Mouse (Mus musculus) thymus, adult 2 months (tissue): ENCODE data around the gene Mapre3. TPM values are rescaled to one million over a fixed set of nuclear protein-coding genes. Genes with fewer than 3 reads are reported as not detected.
"Not testable (repeated sequence)": the region's sequence is repeated elsewhere in the genome, so short reads cannot be mapped to it uniquely, and the experiment has no call there.

Source experiments
- DNase-seq: peaks from one replicate; pipeline ENCODE4 v3.0.0; 2021
- H3K27ac ChIP-seq: fragments of 200-500 bp; 2 replicates; pipeline ENCODE4 v1.5.1; 2012; ENCODE audit warnings: low read length, control low read depth; ENCODE audit not compliant: control insufficient read depth, insufficient read depth
- H3K27me3 ChIP-seq: fragments of 200-500 bp; 2 replicates; pipeline ENCODE4 v1.6.1; 2012; ENCODE audit warnings: mild to moderate bottlenecking, low read length, moderate library complexity, mixed read lengths; ENCODE audit not compliant: control insufficient read depth, insufficient read depth
- H3K36me3 ChIP-seq: fragments of 200-500 bp; 2 replicates; pipeline ENCODE4 v1.6.1; 2012; ENCODE audit warnings: mild to moderate bottlenecking, low read length, moderate library complexity; ENCODE audit not compliant: control insufficient read depth, insufficient read depth
- H3K4me1 ChIP-seq: fragments of 200-500 bp; replicated peaks from 2 replicates; pipeline ENCODE4 v1.6.1; 2012; ENCODE audit warnings: low read length; ENCODE audit not compliant: control insufficient read depth, insufficient read depth
- H3K4me3 ChIP-seq: fragments of 200-500 bp; 2 replicates; pipeline ENCODE4 v1.5.1; 2012; ENCODE audit warnings: mild to moderate bottlenecking, low read length, control low read depth, moderate library complexity; ENCODE audit not compliant: control insufficient read depth, insufficient read depth
- CTCF ChIP-seq: fragments of 200-500 bp; IDR thresholded peaks from 2 replicates; pipeline ENCODE4 v1.5.1; 2012; ENCODE audit warnings: mild to moderate bottlenecking, control low read depth, low read length, moderate library complexity, borderline replicate concordance; ENCODE audit not compliant: control insufficient read depth, poor library complexity, insufficient read depth; ENCODE audit errors: extremely low read depth
- POLR2A ChIP-seq: fragments of 200-500 bp; IDR thresholded peaks from 2 replicates; pipeline ENCODE4 v1.6.1; 2012; ENCODE audit warnings: mild to moderate bottlenecking, low read length, control low read depth, moderate library complexity; ENCODE audit not compliant: control insufficient read depth, poor library complexity, insufficient read depth; ENCODE audit errors: extremely low read depth
- WGBS: fragments of 180-500 bp; shearing (Covaris S2); methylation state at CpG from one replicate; pipeline ENCODE4 v1.1.7; 2018; 5-methylcytosine and 5-hydroxymethylcytosine counted together
- polyA plus RNA-seq: library from polyadenylated mRNA; depleted of rRNA; stranded (reverse); fragments of >200 nt; gene quantifications from 2 replicates; pipeline ENCODE4 v1.2.3, GENCODE M21; 2012

The Mapre3 gene
- polyA plus RNA-seq, 1 experiment, result 16.6 TPM

GRCm38 (mm10) chr5:30870131-30870406 is 55.6 kb downstream of the Mapre3 start:
- 23% methylated on average over 2 of the region's 2 CpGs for WGBS
- Histone ChIP-seq H3K4me1 (peaks cover 11% of the 10 kb centered on the region), H3K27ac (no peak overlapping the region), H3K27me3 (no peaks in the 10 kb centered on the region), H3K36me3 (peaks cover 8% of the 10 kb centered on the region; the same call in 1 of the 2 replicates), H3K4me3 (peak overlapping the region; percentile 93)
- TF ChIP-seq POLR2A, result no peak
- no peak for TF ChIP-seq CTCF
- DNase-seq, result no peak

GRCm38 (mm10) chr5:30872574-30872973 is 58.1 kb downstream of the Mapre3 start:
- Histone ChIP-seq H3K36me3 (peaks cover 16% of the 10 kb centered on the region), H3K27ac (no peak overlapping the region), H3K27me3 (no peaks in the 10 kb centered on the region), H3K4me1 (peaks cover 11% of the 10 kb centered on the region), H3K4me3 (no peak overlapping the region)
- DNase-seq, result no peak
- WGBS, result 99% methylated on average over 9 of the region's 9 CpGs
- TF ChIP-seq CTCF, result no peak
- no peak for TF ChIP-seq POLR2A

- no peak overlapping the region for H3K4me3 ChIP-seq
- WGBS, result 93% methylated on average over 7 of the region's 7 CpGs
- H3K27ac ChIP-seq, result no peak overlapping the region
- peaks cover 8% of the 10 kb centered on the region for H3K4me1 ChIP-seq
- H3K36me3 ChIP-seq, result peaks cover 16% of the 10 kb centered on the region
- H3K27me3 ChIP-seq, result no peaks in the 10 kb centered on the region
- TF ChIP-seq POLR2A (no peak), CTCF (no peak)
- no peak for DNase-seq
Observed at GRCm38 (mm10) chr5:30874365-30874764, 59.9 kb downstream of the Mapre3 start.

- 78% methylated on average over 6 of the region's 6 CpGs for WGBS
- Histone ChIP-seq H3K27me3 (no peaks in the 10 kb centered on the region), H3K27ac (no peak overlapping the region), H3K4me3 (no peak overlapping the region), H3K36me3 (peaks cover 11% of the 10 kb centered on the region), H3K4me1 (no peaks in the 10 kb centered on the region)
- no peak for DNase-seq
- TF ChIP-seq POLR2A (no peak), CTCF (no peak)
Observed at GRCm38 (mm10) chr5:30878616-30879015, 64.2 kb downstream of the Mapre3 start.

GRCm38 (mm10) chr5:30879347-30879943 is 65.0 kb downstream of the Mapre3 start:
- WGBS, result 89% methylated on average over 5 of the region's 5 CpGs

GRCm38 (mm10) chr5:30881839-30882238 is 67.4 kb downstream of the Mapre3 start:
- 90% methylated on average over 4 of the region's 4 CpGs for WGBS
- not testable (repeated sequence) for DNase-seq, H3K36me3 ChIP-seq, H3K4me3 ChIP-seq, H3K27ac ChIP-seq, H3K4me1 ChIP-seq, H3K27me3 ChIP-seq

More at GRCm38 (mm10) chr5:30879347-30879943, 65.0 kb downstream of the Mapre3 start:
- Histone ChIP-seq H3K27ac (no peak overlapping the region), H3K36me3 (peaks cover 8% of the 10 kb centered on the region), H3K4me3 (no peak overlapping the region), H3K4me1 (no peaks in the 10 kb centered on the region), H3K27me3 (no peaks in the 10 kb centered on the region)
- no peak for DNase-seq
- TF ChIP-seq POLR2A (no peak), CTCF (no peak)

- no peak overlapping the region for H3K27ac ChIP-seq
- no peak for DNase-seq
- H3K36me3 ChIP-seq, result no peaks in the 10 kb centered on the region
- 79% methylated on average over 4 of the region's 4 CpGs for WGBS
- TF ChIP-seq POLR2A (no peak), CTCF (no peak)
- H3K4me1 ChIP-seq, result peaks cover 8% of the 10 kb centered on the region; the same call in 1 of the 2 replicates
- H3K27me3 ChIP-seq, result no peaks in the 10 kb centered on the region
- no peak overlapping the region for H3K4me3 ChIP-seq
Observed at GRCm38 (mm10) chr5:30886209-30886608, 71.8 kb downstream of the Mapre3 start.
